Mouse (Mus musculus) frontal cortex, postnatal 36 days (tissue): Measurements from ENCODE around the gene Vmn1r212.
"Not testable (repeated sequence)": the region's sequence is repeated elsewhere in the genome, so short reads cannot be mapped to it uniquely, and the experiment has no call there.

Source experiments
- DNase-seq, 2 experiments: peaks; one replicate each; pipeline ENCODE4 v3.0.0; 2022; ENCODE audit warnings: low spot score in 2 of 2

Vmn1r212 gene

DNA sequence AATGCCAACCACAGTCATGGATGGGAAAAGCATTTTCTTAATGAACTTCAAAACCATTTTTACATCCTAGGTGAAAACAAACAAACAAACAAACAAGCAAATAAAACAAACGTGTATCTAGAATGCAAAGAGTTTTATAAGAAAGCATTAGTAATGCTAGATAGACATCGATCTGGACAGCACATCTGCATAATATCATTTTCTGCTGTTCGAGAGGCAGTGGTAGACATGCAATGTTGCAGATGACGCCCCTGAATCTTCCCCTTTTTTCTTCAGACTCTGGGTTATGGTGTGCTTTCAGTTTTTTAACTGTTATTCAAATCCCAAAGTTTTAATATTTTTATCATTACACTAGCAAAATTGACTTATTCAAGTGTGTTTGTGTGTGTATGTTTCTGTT, at the start of gene Vmn1r212:
Vmn1r212 (minus strand) TSS at position 101 of the 400 bp plus-strand sequence.
- no peak for DNase-seq

DNA sequence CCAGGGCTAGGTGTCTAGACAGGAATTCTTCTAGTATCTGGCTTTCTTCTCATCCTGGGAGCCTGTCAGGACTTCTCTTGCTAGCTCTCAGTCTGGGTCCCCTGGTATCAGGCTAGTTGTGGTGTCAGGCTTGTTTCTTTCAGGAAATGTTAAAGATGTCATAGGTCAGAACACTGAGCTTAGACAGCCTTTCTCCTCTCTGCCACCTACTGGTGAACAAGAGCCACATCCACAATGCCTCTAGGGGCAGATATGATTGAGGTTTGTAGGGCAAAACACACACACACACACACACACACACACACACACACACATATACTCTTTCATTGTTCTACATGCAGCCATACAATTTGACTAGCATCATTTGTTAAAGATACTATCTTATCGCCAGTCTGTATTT, 4.7 kb downstream of the Vmn1r212 start:
- DNase-seq: no peak

DNA sequence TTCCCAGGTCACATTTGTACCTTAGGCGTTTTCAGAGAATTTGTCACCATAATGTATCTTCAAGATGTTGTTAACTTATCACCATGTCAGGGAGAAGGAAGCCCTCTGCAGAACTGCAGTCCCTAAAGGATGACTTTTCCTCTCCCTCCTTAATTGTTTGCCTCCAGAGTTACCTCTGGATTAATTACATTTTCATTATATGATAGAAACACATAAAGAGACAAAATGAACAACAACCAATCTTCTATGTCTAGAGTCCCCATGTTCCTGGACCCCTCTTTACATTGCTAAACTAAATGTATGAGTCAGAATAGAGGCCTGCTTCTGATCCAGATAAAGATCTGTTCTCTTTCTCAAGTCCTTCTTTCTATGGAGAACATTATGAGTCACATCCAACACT, 26.5 kb downstream of the Vmn1r212 start, which contains the start of gene Vmn1r211:
Vmn1r211 (minus strand) TSS at position 101 of the 400 bp plus-strand sequence.
- DNase-seq: no peak

DNA sequence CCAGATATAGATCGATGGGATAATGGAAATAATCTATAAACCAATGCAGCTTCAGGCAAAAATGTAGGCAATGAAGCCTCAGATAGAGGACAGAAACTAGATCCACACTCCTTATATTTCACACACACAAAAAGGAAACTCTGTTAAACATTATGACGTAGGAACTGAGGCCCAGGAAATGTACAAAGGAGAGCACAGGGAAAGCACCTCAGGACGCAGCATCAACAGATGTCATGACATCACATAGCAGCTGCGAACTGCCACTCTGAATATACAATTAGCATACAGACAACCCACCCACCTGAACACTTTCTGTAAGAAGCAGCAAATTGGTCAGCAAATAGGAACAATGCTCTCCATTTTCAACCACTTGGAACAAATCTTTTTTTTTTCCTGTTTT, 29.2 kb downstream of the Vmn1r212 start:
- DNase-seq: no peak

DNA sequence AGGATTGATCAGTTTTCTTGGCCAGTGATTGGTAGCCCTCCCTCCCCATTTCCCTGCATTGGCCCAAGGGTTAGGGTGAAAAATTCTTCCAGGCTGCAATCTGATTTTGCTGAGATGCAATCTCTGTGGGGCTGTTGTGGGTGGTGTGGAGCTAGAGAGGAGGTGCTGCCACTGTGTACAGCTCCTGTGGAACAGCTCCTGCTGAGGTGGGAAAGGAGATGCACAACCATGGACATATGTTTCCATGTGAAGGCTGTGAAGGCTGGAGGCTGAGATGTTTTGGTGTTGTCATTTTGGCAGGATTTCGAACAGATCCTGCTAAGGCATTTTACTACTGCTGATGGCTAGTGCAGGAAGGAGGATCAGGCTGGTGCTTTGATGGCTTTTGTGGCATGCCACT, 37.2 kb downstream of the Vmn1r212 start:
- peak; percentile 2 to 22 for DNase-seq

DNA sequence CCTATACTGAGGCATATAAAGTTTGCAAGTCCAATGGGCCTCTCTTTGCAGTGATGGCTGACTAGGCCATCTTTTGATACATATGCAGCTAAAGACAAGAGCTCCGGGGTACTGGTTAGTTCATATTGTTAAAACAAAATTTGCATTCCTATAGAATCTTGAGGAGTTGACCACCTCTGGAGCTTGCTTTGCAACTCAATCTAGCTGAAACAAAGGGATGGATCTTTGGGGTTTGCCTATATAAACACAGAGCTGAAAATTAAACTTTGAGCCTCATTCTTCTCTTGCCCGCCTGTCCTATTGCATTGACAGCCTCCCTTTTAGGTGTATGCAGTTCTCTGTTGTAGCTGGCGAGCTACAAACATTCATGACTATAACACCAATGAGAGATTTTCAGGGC, 39.7 kb downstream of the Vmn1r212 start:
- not testable (repeated sequence) for DNase-seq
